Mouse (Mus musculus) stomach, postnatal 0 days (tissue): ENCODE data around the gene Ulk3.

ENCODE experiments used
- CTCF ChIP-seq: IDR thresholded peaks from 2 replicates; pipeline ENCODE4 v1.5.1; 2016; ENCODE audit warnings: antibody characterized with exemption, low read depth, mild to moderate bottlenecking, moderate library complexity
- EP300 ChIP-seq: optimal IDR thresholded peaks from 2 replicates; pipeline ENCODE3; 2016; ENCODE audit warnings: antibody characterized with exemption

GRCm38 (mm10) chr9:57561711-57562099 lies 27.5 kb upstream of the Ulk3 start:
- no peak for TF ChIP-seq CTCF
- no peak for TF ChIP-seq EP300
